Mouse (Mus musculus): ENCODE measurements around the gene Serhl.
"Not testable (repeated sequence)": the region's sequence is repeated elsewhere in the genome, so short reads cannot be mapped to it uniquely, and the experiment has no call there.

Serhl gene

DNA sequence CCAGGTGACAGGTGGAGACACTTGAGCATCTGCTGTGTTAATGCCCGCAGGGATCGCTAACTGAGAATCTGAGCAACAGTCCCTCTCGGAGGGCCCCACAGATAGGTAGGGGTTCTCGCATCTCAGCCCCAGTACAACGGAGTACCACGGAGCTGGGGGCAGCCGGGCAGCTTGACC lies at the start of gene Serhl:
Gene Serhl (plus strand): TSS at position 78 of the 177 bp plus-strand sequence.
- DNase-seq: no peak

DNA sequence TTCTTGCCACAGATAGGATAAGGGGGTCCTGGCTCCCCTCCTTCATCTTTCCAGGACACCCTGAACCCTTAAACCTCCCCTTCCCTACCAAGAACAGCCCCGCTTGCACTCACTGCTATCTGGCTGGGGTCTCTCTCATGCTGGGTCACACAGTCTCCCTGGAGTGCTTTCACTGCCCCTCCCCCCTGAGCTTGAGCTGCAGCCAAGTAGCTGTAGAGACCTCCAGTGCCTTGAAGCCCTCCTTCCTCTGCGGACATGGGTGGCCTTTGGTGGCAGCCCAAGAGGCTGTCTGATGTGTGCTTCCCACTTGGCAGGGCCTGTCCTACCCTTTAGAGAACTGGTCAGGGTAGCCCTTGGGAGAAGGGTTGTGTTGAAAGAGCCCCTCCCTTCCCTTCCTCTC lies 49.1 kb upstream of the Serhl start:
- DNase-seq: no peak

DNA sequence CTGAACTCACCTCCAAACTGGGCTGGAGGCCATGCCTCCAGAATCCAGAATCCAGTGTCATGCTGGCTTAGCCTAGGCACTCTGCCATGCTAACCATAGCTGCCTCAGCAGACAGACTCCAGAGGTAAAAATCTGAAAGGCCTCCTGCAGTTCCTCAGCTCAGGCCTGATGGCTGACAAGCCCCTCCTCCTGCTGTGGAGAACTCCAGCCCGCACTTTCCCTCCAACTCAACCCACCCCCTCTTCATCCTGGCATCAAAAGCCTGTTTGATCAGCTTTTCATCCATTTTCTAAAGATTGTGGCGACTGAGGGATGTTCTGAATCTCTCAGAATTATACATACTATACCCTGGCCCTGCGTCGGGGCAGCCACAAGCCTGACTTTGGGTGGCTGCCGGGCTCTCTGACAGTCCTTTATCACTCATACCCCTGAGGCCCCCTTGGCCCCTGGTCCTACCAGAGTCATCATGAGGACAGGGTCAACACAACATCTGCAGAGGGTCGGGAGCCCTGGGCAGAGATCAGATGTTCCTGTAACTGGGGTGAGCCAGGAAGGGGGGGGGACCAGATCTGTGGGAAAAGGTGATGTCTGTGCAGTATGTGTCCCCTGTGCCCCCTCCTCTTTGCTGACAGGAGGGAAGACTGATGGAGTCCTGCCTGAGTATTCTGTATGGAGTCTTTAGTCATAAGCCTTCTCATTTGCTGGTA lies 46.5 kb upstream of the Serhl start:
- DNase-seq: no peak

DNA sequence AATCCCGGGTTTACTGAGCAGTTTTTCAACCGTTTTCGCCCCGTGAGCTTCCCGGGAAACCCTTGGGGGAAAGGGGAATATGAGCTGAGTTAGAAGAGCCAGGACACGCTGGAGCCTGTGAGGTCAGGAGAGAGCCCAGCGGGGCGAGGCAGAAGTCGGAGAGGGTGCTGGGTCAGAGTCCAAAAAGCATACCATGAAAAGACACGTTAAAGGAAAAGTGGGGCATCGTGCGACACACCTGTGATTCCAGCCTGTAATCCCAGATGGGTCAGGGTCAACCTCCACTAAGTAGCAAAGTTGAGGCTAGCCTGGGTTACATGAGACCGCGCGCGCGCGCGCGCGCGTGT lies 46.0 kb upstream of the Serhl start:
- no peak for DNase-seq

DNA sequence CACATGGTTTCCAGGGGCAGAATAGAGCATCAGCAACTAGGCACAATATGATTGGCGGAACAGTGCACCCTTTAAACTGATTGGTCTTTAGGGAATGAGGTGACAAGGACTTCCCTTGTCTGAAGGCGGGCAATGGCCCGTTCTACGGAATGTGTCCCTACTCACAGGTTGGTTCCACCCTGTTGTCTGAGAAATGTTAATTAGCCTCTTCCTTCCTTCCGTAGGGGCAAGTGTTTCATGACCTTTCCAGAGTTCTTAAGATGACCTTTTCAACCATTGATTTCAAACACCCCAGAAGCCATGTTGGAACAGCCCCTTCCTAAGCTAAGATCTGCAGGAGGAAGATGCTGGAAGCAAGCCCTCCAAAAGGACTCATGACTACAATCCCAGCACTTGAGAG lies 43.7 kb upstream of the Serhl start:
- DNase-seq: not testable (repeated sequence)

DNA sequence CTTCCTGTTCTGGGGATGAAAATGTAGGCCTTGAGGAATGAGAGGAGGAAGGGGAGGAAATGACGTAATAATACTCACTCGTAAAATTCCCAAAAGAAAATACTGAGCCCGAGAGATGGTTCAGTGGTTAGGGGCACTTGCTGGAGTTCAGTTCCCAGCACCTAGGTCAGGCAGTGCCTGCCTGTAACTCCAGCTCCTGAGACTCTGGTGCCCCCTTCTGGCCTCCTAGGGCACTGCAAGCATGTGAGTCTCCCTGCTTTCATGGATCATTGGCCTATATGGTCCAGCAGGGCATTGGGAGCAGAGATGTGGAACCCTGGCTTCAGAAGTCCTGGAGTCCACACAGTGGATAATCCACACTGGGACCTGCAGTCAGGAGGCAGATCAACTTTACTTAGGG lies 43.0 kb upstream of the Serhl start:
- DNase-seq: no peak

DNA sequence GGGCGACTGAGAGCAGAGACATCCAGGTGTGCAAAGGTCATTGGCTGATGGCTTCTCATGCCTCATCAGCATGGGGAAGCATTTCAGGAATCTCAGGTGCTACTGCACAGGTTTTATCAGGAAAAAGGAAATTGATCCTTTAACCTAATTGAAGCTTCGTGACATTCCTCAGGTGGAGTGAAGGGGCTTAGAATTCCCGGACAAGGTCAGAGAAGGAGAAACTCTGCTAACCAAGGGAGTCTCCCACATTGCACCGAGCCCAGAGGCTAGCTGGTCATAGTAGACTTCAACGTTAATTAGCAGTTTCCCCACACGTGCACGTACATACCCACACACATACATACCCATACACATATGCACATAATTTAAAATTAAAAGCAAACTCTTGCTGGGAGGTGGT lies 42.6 kb upstream of the Serhl start:
- DNase-seq: no peak

DNA sequence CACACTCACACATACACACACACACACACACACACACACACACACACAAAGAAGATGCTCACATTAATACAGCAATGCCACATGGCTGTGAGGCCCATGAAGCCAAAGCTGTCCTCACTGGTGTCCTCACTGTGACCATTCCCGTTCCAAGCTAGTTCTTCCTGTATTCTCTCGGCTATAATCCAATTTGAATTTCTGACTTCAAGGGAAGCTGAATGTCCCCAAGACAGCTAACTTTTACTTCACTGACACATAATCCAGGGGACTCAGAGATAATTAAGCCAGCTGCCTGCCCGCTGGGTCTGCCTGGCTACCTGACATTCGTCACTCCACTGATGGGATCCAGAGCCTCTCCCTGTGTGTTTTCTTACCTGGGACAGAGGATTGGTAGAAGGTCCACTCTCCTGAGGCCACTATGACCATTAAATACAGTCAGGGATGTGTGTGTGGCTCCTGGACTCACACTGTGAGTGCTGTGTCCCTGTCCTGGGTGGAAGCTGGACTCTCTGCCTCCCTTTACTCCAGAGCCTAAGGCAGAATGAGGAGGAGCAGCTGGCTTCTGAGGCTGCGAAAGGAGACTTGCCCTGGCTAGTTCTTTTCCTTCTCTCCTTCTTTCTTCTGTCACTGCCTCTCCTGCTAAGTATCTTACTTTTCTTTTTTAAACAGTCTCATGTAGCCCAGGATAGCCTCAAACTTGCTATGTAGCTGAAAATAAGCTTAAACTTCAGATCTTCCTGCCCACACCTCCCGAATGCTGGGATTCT lies 36.8 kb upstream of the Serhl start:
- no peak for DNase-seq

DNA sequence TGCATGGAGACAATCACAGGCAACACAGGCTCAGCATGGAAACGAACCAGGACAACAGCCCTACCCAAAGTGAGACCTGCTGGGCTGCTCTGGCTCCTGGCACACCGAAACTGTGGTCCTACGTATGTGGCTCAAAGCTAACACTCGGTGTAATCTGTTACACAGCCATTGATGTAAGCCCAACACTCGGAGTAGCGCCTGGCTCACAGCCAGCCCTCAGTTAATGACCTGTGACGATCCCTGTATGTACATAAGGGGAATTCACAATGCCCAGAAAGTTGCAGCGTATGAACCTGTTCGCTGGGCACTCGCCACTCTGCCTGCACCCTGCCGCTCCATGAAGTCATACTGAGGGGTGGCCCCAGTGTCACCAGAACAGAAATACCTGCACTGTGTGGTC lies 36.0 kb upstream of the Serhl start:
- no peak for DNase-seq

DNA sequence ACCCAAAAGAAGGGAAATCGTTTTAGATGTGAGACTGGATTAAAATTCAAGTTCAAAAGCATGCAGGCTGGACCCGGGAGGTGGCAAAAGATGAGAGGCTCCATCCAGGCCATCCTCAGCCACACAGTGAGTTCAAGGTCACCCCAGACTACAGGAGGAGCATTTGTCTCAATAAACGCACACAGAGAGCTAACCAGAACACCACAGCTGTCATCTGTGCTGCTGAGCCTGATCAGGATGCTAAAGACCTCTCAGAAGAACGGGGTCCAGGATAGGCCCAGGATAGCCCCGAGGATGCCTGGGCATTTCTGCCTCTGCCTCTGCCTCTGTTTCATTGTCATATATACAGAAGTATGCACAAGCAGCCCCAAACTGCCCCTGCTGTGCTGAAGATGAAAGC lies 33.7 kb upstream of the Serhl start:
- no peak for DNase-seq

DNA sequence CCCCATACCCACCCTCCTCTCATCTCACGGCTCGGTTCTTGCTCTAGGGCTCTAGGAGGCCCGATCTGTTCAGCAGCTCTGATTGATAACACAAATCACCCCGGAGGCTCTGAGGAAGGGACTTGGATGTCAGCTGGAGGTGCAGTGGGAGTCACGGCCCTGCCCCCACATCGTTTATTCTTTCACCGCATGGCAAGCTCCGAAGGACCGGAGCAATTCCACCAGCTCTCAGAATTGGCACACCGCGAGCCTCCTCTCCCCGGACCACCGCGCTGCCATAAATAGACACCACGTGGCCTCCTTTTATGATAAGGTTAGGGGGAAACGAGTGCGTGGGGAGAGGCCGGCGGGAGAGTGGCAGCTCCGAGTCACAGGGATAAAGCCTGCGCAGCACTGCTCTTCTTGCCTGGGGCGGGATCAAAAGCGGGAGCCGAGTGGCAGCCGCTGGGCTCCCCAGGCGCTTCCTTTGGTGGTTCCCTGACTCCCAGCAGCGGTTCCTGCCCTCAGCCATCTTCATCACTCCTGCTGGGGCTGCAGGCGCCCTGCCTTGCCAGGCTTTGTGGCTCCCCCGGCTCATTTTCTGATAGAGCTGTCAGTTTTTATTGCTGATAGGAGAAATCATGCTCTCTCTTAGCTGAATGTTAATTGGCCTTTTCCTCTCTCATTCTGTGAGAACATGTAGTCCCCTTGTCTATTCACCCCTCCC lies 32.8 kb upstream of the Serhl start:
- DNase-seq: no peak

DNA sequence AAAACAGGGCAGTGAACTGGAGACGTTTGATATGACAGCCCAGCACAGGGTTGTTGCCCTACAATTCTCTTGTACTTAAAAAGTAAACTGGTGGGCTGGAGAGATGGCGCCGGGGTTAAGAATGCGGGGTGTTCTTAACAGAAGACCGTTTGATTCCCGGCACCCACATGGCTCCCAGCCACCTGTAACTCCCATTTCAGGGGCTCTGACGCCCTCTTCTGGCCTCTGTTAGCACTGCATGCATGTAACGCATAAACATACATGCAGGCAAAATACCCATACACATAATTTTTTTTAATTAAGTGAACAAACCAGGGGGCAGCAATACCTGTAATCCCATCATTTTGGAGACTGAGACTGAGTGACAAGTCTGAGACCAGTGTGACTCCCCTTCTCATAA lies 31.8 kb upstream of the Serhl start:
- no peak for DNase-seq

DNA sequence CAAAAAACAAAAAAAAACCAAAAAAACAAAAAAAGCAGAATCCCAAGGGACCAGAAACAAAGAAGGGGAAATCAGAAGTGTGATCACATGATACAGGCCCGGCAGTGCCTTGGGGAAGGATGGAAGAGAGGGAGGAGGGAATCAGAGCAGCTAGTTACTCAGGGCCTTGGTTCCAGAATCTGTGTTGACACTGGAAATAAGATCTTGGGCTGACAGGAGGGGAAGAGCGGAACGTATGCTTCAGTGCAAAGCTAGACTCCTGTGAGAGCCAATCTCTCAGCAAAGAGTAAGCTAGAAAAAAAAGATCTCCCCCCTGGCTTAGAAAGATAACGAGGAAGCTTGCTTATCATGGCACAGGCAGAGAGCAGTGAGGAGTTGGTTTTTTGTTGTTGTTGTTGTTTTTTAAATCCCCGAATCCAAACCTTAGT lies 30.1 kb upstream of the Serhl start:
- no peak for DNase-seq

DNA sequence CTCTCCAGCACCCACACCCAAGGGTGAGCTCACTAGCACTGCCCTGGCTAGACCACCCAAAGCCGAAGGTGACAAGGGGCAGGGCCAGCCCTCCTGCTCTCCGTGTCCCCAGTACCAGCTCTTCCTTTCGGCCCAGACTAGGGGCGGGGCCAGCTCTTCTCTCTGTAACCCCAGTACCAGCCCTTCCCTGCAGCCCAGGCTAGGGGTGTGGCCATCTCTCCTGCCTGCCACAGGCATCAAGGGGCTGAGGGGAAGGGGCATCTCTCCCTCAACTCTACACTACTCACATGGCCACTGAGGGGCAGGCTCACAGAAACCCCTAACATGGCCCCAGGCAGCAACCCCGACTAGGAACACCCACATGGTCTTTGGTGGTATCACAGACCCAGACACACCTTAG lies 27.6 kb upstream of the Serhl start:
- DNase-seq: no peak

DNA sequence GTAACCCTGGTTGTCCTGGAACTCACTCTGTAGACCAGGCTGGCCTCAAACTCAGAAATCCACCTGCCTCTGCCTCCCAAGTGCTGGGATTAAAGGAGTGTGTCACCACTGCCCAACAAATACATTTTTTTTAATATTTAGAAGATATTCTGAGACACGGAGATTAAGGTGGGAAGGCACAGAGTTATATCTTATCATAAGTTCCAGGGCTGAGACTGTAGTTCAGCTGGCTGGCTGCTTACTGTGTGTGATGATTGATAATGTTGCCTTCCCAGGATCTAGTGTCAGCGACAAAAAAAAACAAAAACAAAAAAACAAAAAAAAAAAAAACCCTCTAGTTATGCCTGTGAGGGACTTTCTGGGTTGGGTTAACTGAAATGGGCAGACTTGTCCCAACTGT lies 26.7 kb upstream of the Serhl start:
- DNase-seq: not testable (repeated sequence)

DNA sequence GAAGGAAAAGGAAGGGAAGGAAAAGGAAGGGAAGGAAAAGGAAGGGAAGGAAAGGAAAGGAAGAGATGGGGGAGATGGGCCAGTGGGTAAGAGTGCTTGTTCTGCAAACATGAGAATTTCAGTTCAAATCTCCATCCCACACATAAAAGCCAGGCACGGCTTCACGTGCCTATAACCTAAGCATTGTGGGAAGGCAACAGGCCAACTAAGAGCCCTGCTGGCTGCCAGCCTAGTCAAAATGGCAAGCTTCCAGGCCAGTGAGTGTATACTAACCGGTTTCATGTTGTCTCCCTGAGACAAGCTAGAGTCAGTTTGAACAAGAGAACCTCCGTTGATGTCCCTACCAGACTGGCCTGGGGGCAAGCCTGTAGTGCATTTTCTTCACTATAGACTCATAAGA lies 23.8 kb upstream of the Serhl start:
- DNase-seq: peak; percentile 67 to 74

DNA sequence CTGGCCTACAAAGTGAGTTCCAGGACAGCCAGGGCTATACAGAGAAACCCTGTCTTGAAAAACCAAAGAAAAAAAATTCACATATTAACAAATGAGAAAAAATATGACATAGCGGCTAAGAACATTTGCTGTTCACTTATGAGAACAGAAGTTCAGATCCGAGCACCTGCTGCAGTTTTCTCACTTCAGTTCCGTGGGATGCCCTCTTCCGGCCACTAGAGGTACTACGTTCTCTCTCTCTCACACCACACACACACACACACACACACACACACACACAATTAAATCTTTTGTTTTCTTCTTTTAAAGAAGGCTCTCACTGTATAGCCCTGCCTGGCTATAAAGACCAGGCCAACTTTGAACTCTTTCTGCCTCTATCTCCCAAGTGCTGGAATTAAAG lies 21.0 kb upstream of the Serhl start:
- DNase-seq: no peak

DNA sequence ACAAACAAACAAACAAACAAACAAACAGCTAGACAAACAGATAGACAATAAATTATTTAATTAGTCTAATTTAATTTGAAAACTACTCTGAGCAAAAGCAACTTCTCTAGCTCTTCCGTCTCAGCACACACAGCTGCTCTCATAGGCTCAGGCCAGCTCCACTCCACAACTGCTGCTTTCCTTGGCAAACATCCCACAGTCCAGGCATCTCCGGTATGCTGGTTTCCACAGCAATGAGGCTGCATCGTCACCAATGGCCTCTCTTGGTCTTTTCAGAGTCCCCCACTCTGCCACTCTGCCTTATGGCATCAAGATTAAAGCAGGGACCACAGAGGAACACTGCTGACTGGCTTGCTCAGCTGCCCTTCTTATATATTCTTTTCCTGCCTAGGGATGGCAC lies 18.4 kb upstream of the Serhl start:
- DNase-seq: peak; percentile 56 to 58

DNA sequence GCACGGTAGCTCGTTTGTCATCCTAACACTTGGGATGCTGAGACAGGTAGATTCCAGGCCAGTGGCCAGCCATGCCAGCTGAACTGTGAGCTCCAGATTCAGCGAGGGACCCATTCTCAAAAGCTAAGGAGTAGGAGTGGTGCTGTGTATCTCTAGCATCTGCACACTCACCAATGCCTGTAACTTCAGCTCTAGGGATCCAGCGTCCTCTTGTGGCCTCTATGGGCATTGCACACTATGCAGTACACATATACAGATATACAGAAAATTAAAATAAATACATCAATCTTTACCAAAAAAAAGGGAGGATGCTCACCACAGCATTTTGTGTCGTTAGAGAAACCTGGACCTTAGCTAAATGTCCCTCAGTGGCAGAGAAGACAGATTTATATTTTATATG lies 17.6 kb upstream of the Serhl start:
- no peak for DNase-seq

DNA sequence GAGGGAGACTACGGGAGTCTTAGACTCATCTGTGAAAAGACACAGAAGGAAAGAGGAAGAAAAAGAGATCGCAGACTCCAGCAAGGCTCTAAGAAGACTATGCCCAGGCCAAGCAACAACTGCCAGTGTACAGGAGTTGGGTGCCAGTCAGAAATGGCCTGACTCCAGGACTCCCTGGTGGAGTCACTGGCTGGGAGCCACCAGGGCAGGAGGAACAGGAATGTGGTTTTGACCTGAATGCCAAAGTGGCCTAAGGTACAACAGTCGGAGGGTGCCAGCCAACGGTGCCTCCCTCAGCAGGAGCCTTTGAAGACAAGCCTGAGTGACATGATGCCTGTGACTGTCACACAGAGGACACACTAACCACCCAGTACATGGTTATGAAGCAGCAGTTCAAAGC lies 15.1 kb upstream of the Serhl start:
- peak; percentile 60 to 73 for DNase-seq

DNA sequence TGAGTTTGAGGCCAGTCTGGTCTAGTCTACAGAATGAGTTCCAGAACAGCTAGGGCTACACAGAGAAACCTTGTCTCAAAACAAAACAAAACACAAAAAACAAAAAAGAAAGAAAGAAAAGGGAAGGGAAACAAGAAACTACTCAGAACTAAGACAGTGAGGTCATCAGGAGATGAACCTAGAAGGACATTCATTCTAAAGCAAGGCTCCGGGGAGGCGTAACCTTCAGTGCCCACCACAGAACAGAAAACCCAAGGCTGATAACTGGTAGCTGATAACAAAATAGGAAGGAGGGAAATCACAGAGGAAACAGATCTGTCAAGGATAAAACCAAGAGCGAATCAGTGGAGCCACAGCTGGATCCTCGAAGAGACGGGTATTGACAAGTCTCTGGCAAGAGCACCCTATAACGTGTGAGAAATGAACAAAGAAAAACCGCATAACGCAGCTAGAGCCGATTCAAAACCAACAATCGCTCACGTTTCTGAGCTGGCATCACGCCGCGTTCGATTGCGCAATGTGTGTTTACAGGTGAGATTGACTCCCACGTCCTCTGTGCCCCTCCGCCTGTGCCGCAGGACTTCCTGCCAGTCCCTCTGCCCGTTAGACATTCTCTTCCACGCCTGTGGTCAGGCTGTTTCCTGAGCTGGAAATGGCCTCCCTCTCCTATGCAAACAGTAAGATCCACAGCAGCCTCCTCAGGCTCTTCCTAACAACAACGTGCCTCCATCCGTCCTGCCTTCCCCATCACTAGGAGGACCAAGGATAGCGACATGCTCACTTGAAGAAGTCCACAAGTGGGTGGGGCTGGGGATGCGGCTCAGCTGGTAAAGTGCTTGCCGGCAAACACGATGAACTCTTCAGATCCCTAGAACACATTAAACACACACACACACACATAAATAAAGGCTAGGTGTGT lies 13.4 kb upstream of the Serhl start:
- peak; percentile 63 to 73 for DNase-seq

DNA sequence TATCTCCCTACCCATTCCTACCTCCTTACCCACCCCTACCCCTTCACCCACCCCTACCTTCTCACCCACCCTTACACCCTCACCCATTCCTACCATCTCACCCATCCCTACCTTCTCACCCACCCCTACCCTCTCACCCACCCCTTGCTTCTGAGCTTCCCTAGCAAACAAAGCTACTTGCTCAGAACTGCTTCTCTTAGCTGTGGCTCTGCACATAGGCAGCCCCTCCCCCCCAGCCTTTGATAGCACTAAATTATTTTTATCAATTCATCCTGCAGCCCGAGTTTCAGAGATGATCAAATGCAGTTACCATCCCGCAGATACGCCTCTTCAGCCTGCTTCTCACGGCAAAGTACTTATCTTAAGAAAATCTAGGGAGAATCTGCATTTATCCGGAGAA lies 5.8 kb upstream of the Serhl start:
- no peak for DNase-seq

DNA sequence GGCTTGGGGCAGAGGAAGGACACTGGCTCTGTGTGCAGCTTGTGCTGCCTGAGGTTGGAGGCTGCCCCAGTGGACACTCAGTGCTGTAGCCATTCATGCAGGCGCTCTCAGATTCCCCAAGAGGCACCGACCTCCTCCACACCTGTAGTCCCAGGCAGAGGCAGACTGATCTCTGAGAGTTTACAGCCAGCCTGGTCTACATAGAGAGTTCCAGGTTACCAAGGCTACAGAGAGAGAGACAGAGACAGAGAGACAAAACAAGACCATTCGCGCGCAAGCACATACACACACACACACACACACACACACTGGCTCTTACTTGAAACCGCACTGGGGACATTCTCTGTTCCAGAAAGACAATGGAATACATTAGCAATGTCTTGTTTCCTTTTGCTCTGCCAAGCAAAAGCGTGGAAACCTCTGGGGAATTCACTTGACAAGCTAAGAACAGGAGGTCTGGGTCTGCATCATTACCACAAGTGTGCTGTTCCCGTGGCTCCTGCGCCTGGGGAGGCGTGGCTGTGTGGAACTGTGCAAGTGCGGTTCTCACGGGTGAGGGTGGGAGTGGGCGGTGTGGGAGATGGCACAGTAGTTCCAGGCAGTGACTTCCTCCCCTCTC lies 5.2 kb upstream of the Serhl start:
- DNase-seq: no peak

All from lung, adult 18-20 months (tissue).